Mouse (Mus musculus): ENCODE data around the gene Bcl2l1.

DNA sequence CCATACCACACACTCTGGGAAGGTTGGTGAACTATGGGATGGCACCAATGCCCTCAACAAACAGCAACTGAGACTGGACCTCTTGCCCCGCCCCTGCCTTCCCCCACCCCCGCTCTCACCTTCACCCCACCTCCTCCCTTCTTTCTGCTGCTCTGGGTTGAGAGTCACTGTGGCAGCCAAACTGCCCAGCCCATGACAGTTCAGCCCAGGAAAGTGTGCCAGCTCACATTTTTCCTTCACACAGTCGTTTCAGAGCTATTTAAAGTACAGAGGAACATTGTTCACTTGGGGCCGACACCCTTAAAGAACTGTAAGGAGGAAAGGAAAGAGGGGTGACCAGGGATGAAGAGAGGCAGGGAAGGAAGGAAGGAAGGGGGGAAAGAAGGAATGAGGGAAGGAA, 73.2 kb downstream of the Bcl2l1 start:
- no peak for TF ChIP-seq TAL1 (IDR thresholded peaks at IDR 0.05; ENCODE audit: low read length)
- no peak for TF ChIP-seq GATA1 (IDR thresholded peaks at IDR 0.05; ENCODE audit: low read length)

All from erythroblast, embryonic 14.5 days (primary cell).